Mouse (Mus musculus): ENCODE results near the gene Fam81b. TPM values are rescaled to one million over a fixed set of nuclear protein-coding genes. Genes with fewer than 3 reads are reported as not detected.

The Fam81b gene
- polyA plus RNA-seq, 1 experiment from 2014 or later = not detected

DNA sequence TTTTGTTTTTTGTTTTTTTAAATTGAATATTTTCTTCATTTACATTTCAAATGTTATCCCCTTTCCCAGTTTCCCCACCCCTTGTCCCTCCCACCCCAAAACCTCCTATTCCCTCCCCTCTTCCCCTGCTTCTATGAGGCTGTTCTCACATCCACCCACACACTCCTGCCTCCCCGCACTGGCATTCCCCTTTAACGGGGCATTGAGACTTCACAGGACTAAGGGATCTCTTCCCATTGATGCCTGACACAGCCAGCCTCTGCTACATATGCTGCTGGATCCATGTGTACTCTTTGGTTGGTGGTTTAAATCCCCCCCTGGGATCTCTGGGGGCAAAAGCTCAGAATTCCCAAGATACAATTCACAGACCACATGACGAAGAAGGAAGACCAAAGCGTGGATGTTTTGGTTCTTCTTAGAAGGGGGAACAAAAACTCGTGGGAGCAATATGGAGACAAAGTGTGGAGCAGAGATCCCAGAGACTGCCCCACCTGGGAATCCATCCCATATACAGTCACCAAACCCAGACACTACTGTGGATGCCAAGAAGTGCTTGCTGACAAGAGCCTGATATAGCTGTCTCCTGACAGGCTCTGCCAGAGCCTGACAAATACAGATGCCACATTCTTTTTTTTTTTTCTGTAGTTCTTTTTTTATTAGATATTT, 40.4 kb downstream of the Fam81b start:
- Histone ChIP-seq H3K27me3 (replicated peaks) (no peaks in the 10 kb centered on the region), H3K4me3 (no peak overlapping the region), H3K4me1 (no peaks in the 10 kb centered on the region), H3K9me3 (replicated peaks) (no peaks in the 10 kb centered on the region), H3K36me3 (no peaks in the 10 kb centered on the region), H3K4me2 (no peak overlapping the region), H3K27ac (no peak overlapping the region), H3K9ac (no peak overlapping the region)
- ATAC-seq = no peak
- 52% methylated on average over 5 of the region's 5 CpGs for WGBS (ENCODE audit: insufficient replicate concordance)

GRCm38 (mm10) chr13:76258766-76259165, 46.1 kb downstream of the Fam81b start:
- WGBS (ENCODE audit: insufficient replicate concordance) = 39% methylated on average over 1 of the region's 1 CpGs
- Histone ChIP-seq H3K4me1 (no peaks in the 10 kb centered on the region), H3K4me2 (no peak overlapping the region), H3K9ac (no peak overlapping the region), H3K27me3 (replicated peaks) (no peaks in the 10 kb centered on the region), H3K36me3 (no peaks in the 10 kb centered on the region), H3K27ac (no peak overlapping the region), H3K9me3 (replicated peaks) (no peaks in the 10 kb centered on the region), H3K4me3 (no peak overlapping the region)
- ATAC-seq = no peak

DNA sequence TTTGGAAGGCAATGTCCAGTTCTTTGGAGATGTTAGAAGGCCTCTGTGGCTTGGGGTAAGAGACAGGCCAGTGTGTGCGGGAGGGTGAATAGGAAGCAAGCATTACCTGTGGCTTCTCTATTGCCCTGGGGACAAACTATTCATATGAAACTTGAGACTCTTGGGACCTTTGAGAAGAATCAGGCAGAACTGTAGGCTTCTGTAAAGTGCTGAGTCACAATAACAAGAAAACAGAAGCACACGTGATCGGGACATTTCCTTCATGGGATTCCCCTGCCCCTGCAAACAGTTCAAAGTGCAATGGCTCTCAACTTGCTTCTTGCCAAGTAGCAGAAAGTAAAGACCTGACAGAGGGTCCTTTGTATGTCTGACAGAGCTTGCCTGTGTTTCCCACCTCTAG, 48.5 kb downstream of the Fam81b start:
- no peak for ATAC-seq
- Histone ChIP-seq H3K4me2 (no peak overlapping the region), H3K4me3 (no peak overlapping the region), H3K9me3 (replicated peaks) (no peaks in the 10 kb centered on the region), H3K27ac (no peak overlapping the region), H3K27me3 (replicated peaks) (no peaks in the 10 kb centered on the region), H3K36me3 (no peaks in the 10 kb centered on the region), H3K4me1 (no peaks in the 10 kb centered on the region), H3K9ac (no peak overlapping the region)
- 44% methylated on average over 3 of the region's 3 CpGs for WGBS (ENCODE audit: insufficient replicate concordance)

GRCm38 (mm10) chr13:76250092-76250491, 54.8 kb downstream of the Fam81b start:
- Histone ChIP-seq H3K27ac (no peak overlapping the region), H3K4me2 (no peak overlapping the region), H3K9me3 (replicated peaks) (no peaks in the 10 kb centered on the region), H3K27me3 (replicated peaks) (no peaks in the 10 kb centered on the region), H3K4me1 (no peaks in the 10 kb centered on the region), H3K9ac (no peak overlapping the region), H3K4me3 (no peak overlapping the region), H3K36me3 (no peaks in the 10 kb centered on the region)
- 64% methylated on average over 7 of the region's 7 CpGs for WGBS (ENCODE audit: insufficient replicate concordance)
- no peak for ATAC-seq

GRCm38 (mm10) chr13:76249066-76249465, 55.8 kb downstream of the Fam81b start:
- Histone ChIP-seq H3K27ac (no peak overlapping the region), H3K4me1 (no peaks in the 10 kb centered on the region), H3K27me3 (replicated peaks) (no peaks in the 10 kb centered on the region), H3K9me3 (replicated peaks) (no peaks in the 10 kb centered on the region), H3K9ac (no peak overlapping the region), H3K4me3 (no peak overlapping the region), H3K36me3 (no peaks in the 10 kb centered on the region), H3K4me2 (no peak overlapping the region)
- ATAC-seq = no peak
- WGBS (ENCODE audit: insufficient replicate concordance) = 50% methylated on average over 1 of the region's 1 CpGs

DNA sequence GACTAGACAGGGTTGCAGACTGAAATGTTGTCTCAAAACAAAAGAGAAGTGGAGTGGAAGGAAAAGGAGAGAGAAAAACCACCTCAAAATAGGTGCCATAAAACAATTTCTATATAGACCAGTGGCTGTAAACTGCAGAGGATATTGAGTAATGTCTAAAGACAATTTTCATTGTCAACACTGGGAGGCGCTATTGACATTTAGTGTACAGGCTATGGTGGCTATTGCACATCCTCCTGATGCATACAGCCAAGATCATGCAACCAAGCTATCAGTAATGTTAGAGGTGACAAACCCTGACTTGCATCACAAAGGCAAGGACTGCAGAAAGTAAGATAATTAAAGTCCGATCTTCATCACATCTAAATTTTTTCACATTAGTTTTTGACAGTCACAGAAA, 89.5 kb downstream of the Fam81b start:
- H3K4me2 ChIP-seq = no peak overlapping the region
- no peak overlapping the region for H3K27ac ChIP-seq
- H3K4me3 ChIP-seq = no peak overlapping the region
- ATAC-seq = no peak
- H3K27me3 ChIP-seq (replicated peaks) = no peaks in the 10 kb centered on the region
- H3K4me1 ChIP-seq = no peaks in the 10 kb centered on the region
- H3K36me3 ChIP-seq = no peaks in the 10 kb centered on the region
- WGBS (ENCODE audit: insufficient replicate concordance) = 39% methylated on average over 2 of the region's 2 CpGs
- no peak overlapping the region for H3K9ac ChIP-seq
- H3K9me3 ChIP-seq (replicated peaks) = no peaks in the 10 kb centered on the region

DNA sequence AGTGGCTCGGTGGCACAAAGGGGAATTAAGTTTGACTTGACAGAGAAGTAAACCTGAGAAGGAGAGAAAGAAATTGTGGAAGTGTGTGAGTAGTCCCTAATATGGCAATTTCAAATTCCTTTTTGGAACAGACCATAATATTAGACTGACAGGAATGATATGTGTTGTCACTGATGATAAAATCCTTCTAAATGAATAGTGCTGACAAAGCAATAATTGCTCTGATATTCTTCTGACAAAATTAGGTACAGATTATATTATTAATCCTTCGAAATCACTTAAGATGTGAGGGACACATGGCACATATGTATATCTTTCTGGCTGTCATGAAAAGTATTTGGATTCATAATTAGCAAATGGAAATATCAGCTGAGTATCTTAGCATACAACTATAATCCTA, 89.9 kb downstream of the Fam81b start:
- H3K4me2 ChIP-seq = no peak overlapping the region
- no peak for ATAC-seq
- no peaks in the 10 kb centered on the region for H3K27me3 ChIP-seq (replicated peaks)
- H3K4me3 ChIP-seq = no peak overlapping the region
- 63% methylated on average over 2 of the region's 2 CpGs for WGBS (ENCODE audit: insufficient replicate concordance)
- no peaks in the 10 kb centered on the region for H3K9me3 ChIP-seq (replicated peaks)
- no peaks in the 10 kb centered on the region for H3K4me1 ChIP-seq
- H3K27ac ChIP-seq = no peak overlapping the region
- no peaks in the 10 kb centered on the region for H3K36me3 ChIP-seq
- no peak overlapping the region for H3K9ac ChIP-seq

GRCm38 (mm10) chr13:76199943-76200342, 104.9 kb downstream of the Fam81b start:
- 79% methylated on average over 4 of the region's 4 CpGs for WGBS (ENCODE audit: insufficient replicate concordance)
- H3K9ac ChIP-seq = no peak overlapping the region
- H3K27me3 ChIP-seq (replicated peaks) = no peaks in the 10 kb centered on the region
- no peak for ATAC-seq
- no peaks in the 10 kb centered on the region for H3K9me3 ChIP-seq (replicated peaks)
- H3K27ac ChIP-seq = no peak overlapping the region
- no peak overlapping the region for H3K4me2 ChIP-seq
- no peaks in the 10 kb centered on the region for H3K4me1 ChIP-seq
- no peak overlapping the region for H3K4me3 ChIP-seq
- peaks cover 3% of the 10 kb centered on the region; the same call in 1 of the 2 replicates for H3K36me3 ChIP-seq

DNA sequence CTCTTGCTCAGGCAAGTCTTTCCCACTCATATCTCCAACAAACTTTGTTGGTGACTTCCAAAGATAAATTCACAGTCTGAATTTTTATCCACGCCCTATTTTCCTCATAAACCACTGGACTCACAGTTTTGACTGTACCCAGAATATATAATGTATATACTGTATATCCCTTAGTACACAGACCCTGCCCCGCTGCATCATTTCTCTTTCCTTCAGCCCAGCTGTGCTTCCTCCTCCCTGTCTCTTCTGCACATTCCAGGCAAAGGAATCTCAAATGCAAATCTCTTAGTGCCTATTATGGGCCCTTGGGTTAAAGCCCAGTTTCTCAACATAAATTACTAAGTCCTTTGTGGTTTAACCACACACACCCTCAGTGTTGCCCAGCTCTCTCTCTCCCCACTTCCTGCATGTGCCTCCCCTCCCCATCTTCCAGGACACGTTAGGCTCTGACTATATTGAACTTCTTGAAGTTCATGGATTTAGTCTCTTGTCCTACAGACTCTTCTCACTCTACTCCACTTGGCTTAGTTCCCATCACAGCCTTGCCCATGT, 107.5 kb downstream of the Fam81b start:
- no peaks in the 10 kb centered on the region for H3K27me3 ChIP-seq (replicated peaks)
- no peaks in the 10 kb centered on the region for H3K4me1 ChIP-seq
- ATAC-seq = no peak
- peaks cover 5% of the 10 kb centered on the region; the same call in 1 of the 2 replicates for H3K36me3 ChIP-seq
- no peak overlapping the region for H3K4me3 ChIP-seq
- H3K4me2 ChIP-seq = no peak overlapping the region
- WGBS (ENCODE audit: insufficient replicate concordance) = 55% methylated on average over 3 of the region's 3 CpGs
- H3K9me3 ChIP-seq (replicated peaks) = no peaks in the 10 kb centered on the region
- H3K9ac ChIP-seq = no peak overlapping the region
- H3K27ac ChIP-seq = no peak overlapping the region

- 81% methylated on average over 8 of the region's 8 CpGs for WGBS (ENCODE audit: insufficient replicate concordance)
- no peak for ATAC-seq
- H3K27me3 ChIP-seq (replicated peaks) = no peaks in the 10 kb centered on the region
These were observed 109.3 kb downstream of the Fam81b start for GRCm38 (mm10) chr13:76195431-76196138.

GRCm38 (mm10) chr13:76194937-76195336, 109.9 kb downstream of the Fam81b start:
- Histone ChIP-seq H3K4me2 (no peak overlapping the region), H3K27ac (no peak overlapping the region), H3K4me1 (no peaks in the 10 kb centered on the region), H3K9me3 (replicated peaks) (no peaks in the 10 kb centered on the region), H3K36me3 (peaks cover 28% of the 10 kb centered on the region), H3K4me3 (no peak overlapping the region), H3K9ac (no peak overlapping the region), H3K27me3 (replicated peaks) (no peaks in the 10 kb centered on the region)
- ATAC-seq = no peak

More at GRCm38 (mm10) chr13:76195431-76196138, 109.3 kb downstream of the Fam81b start:
- no peak overlapping the region for H3K4me3 ChIP-seq
- no peaks in the 10 kb centered on the region for H3K4me1 ChIP-seq
- H3K9ac ChIP-seq = no peak overlapping the region
- H3K27ac ChIP-seq = no peak overlapping the region
- H3K4me2 ChIP-seq = no peak overlapping the region
- H3K36me3 ChIP-seq = peaks cover 23% of the 10 kb centered on the region
- H3K9me3 ChIP-seq (replicated peaks) = no peaks in the 10 kb centered on the region

DNA sequence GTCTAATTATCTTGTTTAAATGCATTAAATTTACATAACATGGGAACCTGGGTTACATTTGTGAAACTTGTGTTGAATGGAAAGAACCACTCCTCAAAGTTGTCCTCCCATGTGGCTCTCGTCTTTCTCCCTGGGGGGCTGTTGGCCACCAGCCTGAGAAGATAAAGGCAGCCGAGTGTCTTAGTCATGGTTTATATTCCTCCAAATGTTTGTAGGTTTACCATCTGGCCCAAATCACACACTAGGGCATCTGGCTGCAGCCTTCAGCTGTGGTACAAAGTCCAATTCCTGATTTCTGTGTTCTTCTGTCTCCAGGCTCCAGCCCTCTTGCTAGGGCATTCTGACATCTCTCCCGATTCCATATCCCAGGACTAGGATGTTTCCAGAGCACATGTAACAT, 114.6 kb downstream of the Fam81b start:
- WGBS (ENCODE audit: insufficient replicate concordance) = 77% methylated on average over 3 of the region's 3 CpGs
- no peaks in the 10 kb centered on the region for H3K27me3 ChIP-seq (replicated peaks)

More for the DNA sequence above, 114.6 kb downstream of the Fam81b start:
- Histone ChIP-seq H3K4me2 (no peak overlapping the region), H3K4me3 (no peak overlapping the region), H3K9me3 (replicated peaks) (no peaks in the 10 kb centered on the region), H3K9ac (no peak overlapping the region), H3K4me1 (no peaks in the 10 kb centered on the region), H3K36me3 (peaks cover 43% of the 10 kb centered on the region), H3K27ac (no peak overlapping the region)
- ATAC-seq = no peak
